Mouse (Mus musculus) forebrain, embryonic 16.5 days (tissue): Measurements from ENCODE around the gene Yod1. TPM values are rescaled to one million over a fixed set of nuclear protein-coding genes. Genes with fewer than 3 reads are reported as not detected.

ENCODE experiments used
- ATAC-seq: fragments of 200-750 bp; cut with Nextera tagmentation; 2 replicates; pipeline ENCODE4 v1.8.0; 2017; ENCODE audit warnings: mild to moderate bottlenecking, moderate library complexity
- H3K27ac ChIP-seq: fragments of 300-500 bp; sonication (generic); 2 replicates; pipeline ENCODE4 v1.5.1; 2014; ENCODE audit warnings: low read length, control low read depth
- H3K27me3 ChIP-seq: fragments of 300-500 bp; sonication (generic); replicated peaks from 2 replicates; pipeline ENCODE4 v1.6.1; 2014; ENCODE audit warnings: low read length; ENCODE audit not compliant: control insufficient read depth, insufficient read depth
- H3K36me3 ChIP-seq: fragments of 300-500 bp; sonication (generic); 2 replicates; pipeline ENCODE4 v1.6.1; 2014; ENCODE audit not compliant: control insufficient read depth, insufficient read depth
- H3K4me1 ChIP-seq: fragments of 300-500 bp; sonication (generic); replicated peaks from 2 replicates; pipeline ENCODE4 v1.6.1; 2014; ENCODE audit warnings: low read length; ENCODE audit not compliant: control insufficient read depth, insufficient read depth
- H3K4me2 ChIP-seq: fragments of 300-500 bp; sonication (generic); 2 replicates; pipeline ENCODE4 v1.6.1; 2014; ENCODE audit warnings: mild to moderate bottlenecking, low read length, control low read depth
- H3K4me3 ChIP-seq: fragments of 300-500 bp; sonication (generic); replicated peaks from 2 replicates; pipeline ENCODE4 v1.5.1; 2014; ENCODE audit warnings: mild to moderate bottlenecking, low read length, control low read depth
- H3K9ac ChIP-seq: fragments of 300-500 bp; sonication (generic); replicated peaks from 2 replicates; pipeline ENCODE4 v1.6.1; 2014; ENCODE audit warnings: low read depth, low read length, control low read depth
- H3K9me3 ChIP-seq: fragments of 300-500 bp; sonication (generic); 2 replicates; pipeline ENCODE4 v1.6.1; 2016; ENCODE audit warnings: low read length; ENCODE audit not compliant: control insufficient read depth
- WGBS: fragments of 180-500 bp; shearing (Covaris S2); extraction: QIAGEN DNeasy Blood & Tissue Kit; methylation state at CpG from one replicate; pipeline ENCODE4 v1.1.7; 2014; 5-methylcytosine and 5-hydroxymethylcytosine counted together
- polyA plus RNA-seq: library from polyadenylated mRNA; unstranded; fragments of >200 nt; fragmentation: Nextera tagmentation; extraction: Ambion mirVana; gene quantifications from 2 replicates; pipeline ENCODE4 v1.2.1, GENCODE M21; 2015

The Yod1 gene
- polyA plus RNA-seq, result 18.1 and 18.7 TPM in 2 replicates

GRCm38 (mm10) chr1:130717291-130717871 is at the start of gene Yod1:
Gene Yod1 (plus strand): TSS chr1:130717327.
- Histone ChIP-seq H3K4me3 (peak within 1 kb of the TSS; percentile 99), H3K9me3 (no peaks in the 10 kb centered on the region), H3K4me1 (peaks cover 23% of the 10 kb centered on the region), H3K36me3 (no peaks in the 10 kb centered on the region), H3K9ac (peak within 1 kb of the TSS; percentile 99), H3K27me3 (no peaks in the 10 kb centered on the region), H3K4me2 (peak within 1 kb of the TSS; percentile 98), H3K27ac (peak within 1 kb of the TSS; percentile 89)
- ATAC-seq, result peak; percentile 67
- under 1% methylated on average over 54 of the region's 54 CpGs for WGBS

DNA sequence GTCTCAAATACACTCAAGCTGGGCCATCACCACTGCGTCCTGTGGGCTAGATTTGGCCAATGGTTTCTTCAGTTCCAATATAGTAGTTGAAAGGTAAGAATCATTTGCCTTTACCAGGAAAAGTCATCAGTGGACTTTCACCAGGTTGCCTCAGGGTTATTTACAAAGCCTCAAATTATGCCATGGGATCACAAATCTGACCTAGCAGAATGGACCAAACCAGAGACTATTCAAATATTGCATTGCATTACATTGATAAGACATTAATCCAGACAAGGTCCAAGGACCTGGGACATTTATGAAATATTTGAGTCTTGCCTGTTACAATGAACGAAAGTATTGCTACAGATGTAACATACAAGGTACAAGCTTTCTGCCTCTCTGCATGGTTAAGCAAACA is 38.6 kb upstream of the Yod1 start:
- 86% methylated on average over 2 of the region's 2 CpGs for WGBS
- Histone ChIP-seq H3K27me3 (no peaks in the 10 kb centered on the region), H3K27ac (no peak overlapping the region), H3K4me2 (no peak overlapping the region), H3K4me1 (no peaks in the 10 kb centered on the region), H3K9ac (no peak overlapping the region), H3K9me3 (no peaks in the 10 kb centered on the region), H3K4me3 (no peak overlapping the region), H3K36me3 (no peaks in the 10 kb centered on the region)
- ATAC-seq, result no peak

GRCm38 (mm10) chr1:130681075-130681474 is 36.1 kb upstream of the Yod1 start:
- H3K27me3 ChIP-seq, result no peaks in the 10 kb centered on the region
- H3K27ac ChIP-seq, result no peak overlapping the region
- no peaks in the 10 kb centered on the region for H3K36me3 ChIP-seq
- WGBS, result 82% methylated on average over 2 of the region's 2 CpGs
- H3K4me1 ChIP-seq, result no peaks in the 10 kb centered on the region
- ATAC-seq, result no peak
- H3K4me3 ChIP-seq, result no peak overlapping the region
- no peak overlapping the region for H3K9ac ChIP-seq
- no peaks in the 10 kb centered on the region for H3K9me3 ChIP-seq
- no peak overlapping the region for H3K4me2 ChIP-seq

DNA sequence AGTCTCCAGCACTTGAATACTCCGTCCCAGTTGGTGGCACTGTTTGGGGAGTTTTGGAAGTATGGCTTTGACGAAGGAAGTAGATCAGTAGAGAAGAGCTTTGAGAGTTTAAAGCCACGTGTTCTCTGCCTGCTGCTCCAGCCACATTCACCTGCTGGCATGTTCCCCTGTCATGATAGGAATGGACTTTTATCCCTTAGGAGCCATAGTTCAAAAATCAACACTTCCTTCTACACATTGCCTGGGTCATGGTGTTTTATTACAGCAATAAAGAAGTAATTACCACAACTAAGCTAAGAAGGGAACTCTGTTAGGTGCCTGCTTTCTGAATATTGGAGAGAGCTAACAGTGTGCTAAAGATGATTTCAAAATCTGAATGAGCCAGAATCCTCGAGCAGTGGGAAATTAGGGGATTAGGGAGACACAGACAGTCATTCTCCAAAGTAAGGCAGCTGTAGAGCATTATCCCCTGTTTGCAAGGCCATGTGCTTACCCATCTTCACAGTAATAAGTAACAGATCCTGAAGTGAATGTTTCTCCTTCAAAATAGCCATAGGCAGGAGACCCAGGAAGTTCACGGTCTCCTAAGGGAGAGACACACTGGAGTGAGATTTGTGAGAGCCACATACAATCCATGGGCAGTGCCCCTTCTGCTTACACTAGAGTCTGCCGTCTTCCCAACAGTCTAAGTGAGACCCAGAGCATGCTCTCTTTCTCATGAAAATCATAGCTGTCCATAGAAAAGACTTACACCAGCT is 35.3 kb upstream of the Yod1 start:
- H3K4me3 ChIP-seq, result no peak overlapping the region
- no peaks in the 10 kb centered on the region for H3K4me1 ChIP-seq
- no peaks in the 10 kb centered on the region for H3K9me3 ChIP-seq
- H3K4me2 ChIP-seq, result no peak overlapping the region
- no peak overlapping the region for H3K9ac ChIP-seq
- H3K36me3 ChIP-seq, result no peaks in the 10 kb centered on the region
- ATAC-seq, result no peak
- 80% methylated on average over 6 of the region's 6 CpGs for WGBS
- H3K27ac ChIP-seq, result no peak overlapping the region
- no peaks in the 10 kb centered on the region for H3K27me3 ChIP-seq

GRCm38 (mm10) chr1:130683905-130684304 is 33.2 kb upstream of the Yod1 start:
- H3K4me3 ChIP-seq, result no peak overlapping the region
- H3K4me1 ChIP-seq, result no peaks in the 10 kb centered on the region
- H3K36me3 ChIP-seq, result no peaks in the 10 kb centered on the region
- H3K9me3 ChIP-seq, result no peaks in the 10 kb centered on the region
- H3K27me3 ChIP-seq, result no peaks in the 10 kb centered on the region
- H3K27ac ChIP-seq, result no peak overlapping the region
- no peak overlapping the region for H3K4me2 ChIP-seq
- 39% methylated on average over 1 of the region's 1 CpGs for WGBS
- ATAC-seq, result no peak
- H3K9ac ChIP-seq, result no peak overlapping the region

DNA sequence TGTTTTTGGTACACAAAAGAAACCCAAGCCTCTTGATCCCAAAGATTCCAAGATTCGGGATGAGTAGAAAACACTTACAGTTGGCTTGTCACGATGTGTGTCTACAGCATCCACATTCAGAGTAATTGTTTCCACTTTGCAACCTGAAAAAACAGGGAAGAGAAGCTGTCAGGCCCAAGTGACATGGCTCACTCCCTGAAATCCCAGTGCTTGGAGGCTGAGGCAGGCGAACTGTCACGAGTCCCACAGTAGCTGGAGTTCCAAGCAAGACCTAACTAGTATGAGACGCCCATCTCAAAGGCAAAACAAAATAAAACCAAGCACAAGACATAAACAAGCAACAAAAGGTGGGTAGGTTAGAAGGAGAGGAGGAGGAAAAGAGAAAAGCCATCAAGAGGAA is 18.5 kb upstream of the Yod1 start:
- Histone ChIP-seq H3K4me3 (no peak overlapping the region), H3K36me3 (peaks cover 45% of the 10 kb centered on the region), H3K9ac (no peak overlapping the region), H3K4me1 (no peaks in the 10 kb centered on the region), H3K27me3 (no peaks in the 10 kb centered on the region), H3K4me2 (no peak overlapping the region), H3K27ac (no peak overlapping the region), H3K9me3 (no peaks in the 10 kb centered on the region)
- 92% methylated on average over 5 of the region's 5 CpGs for WGBS
- ATAC-seq, result no peak

GRCm38 (mm10) chr1:130699937-130700633 is 17.0 kb upstream of the Yod1 start:
- H3K36me3 ChIP-seq, result peaks cover 48% of the 10 kb centered on the region

GRCm38 (mm10) chr1:130701976-130702375 is 15.2 kb upstream of the Yod1 start:
- no peak overlapping the region for H3K27ac ChIP-seq
- no peak overlapping the region for H3K4me2 ChIP-seq
- no peak for ATAC-seq
- peaks cover 49% of the 10 kb centered on the region for H3K36me3 ChIP-seq
- H3K9ac ChIP-seq, result no peak overlapping the region
- no peaks in the 10 kb centered on the region for H3K27me3 ChIP-seq
- H3K9me3 ChIP-seq, result no peaks in the 10 kb centered on the region
- WGBS, result 96% methylated on average over 11 of the region's 11 CpGs
- H3K4me1 ChIP-seq, result no peaks in the 10 kb centered on the region
- H3K4me3 ChIP-seq, result no peak overlapping the region

More at GRCm38 (mm10) chr1:130699937-130700633, 17.0 kb upstream of the Yod1 start:
- no peaks in the 10 kb centered on the region for H3K4me1 ChIP-seq
- H3K27ac ChIP-seq, result no peak overlapping the region
- 89% methylated on average over 10 of the region's 10 CpGs for WGBS
- no peak for ATAC-seq
- H3K4me3 ChIP-seq, result no peak overlapping the region
- H3K9me3 ChIP-seq, result no peaks in the 10 kb centered on the region
- no peak overlapping the region for H3K9ac ChIP-seq
- no peak overlapping the region for H3K4me2 ChIP-seq
- H3K27me3 ChIP-seq, result no peaks in the 10 kb centered on the region

DNA sequence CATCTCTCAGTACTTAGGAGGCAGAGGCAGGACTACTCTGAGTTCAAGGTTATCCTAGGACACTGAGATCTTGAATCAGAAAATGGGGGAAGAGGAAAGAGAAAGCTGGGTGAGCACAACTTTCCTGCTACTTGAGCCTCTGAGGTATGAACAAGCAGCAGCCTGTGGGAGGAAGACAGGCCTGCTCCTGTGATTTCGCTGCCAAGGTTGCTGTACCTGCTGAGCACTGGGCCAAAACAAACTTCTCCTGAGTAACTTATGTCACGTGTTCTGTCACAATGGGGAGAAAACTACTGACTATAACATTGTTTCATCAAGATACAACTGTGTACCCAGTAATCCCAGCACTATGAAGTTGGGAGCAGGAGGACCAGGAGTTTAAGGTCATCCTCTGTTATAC is 13.5 kb upstream of the Yod1 start:
- ATAC-seq, result no peak
- H3K4me2 ChIP-seq, result no peak overlapping the region
- no peak overlapping the region for H3K4me3 ChIP-seq
- no peak overlapping the region for H3K9ac ChIP-seq
- no peaks in the 10 kb centered on the region for H3K9me3 ChIP-seq
- H3K27me3 ChIP-seq, result no peaks in the 10 kb centered on the region
- H3K4me1 ChIP-seq, result no peaks in the 10 kb centered on the region
- no peak overlapping the region for H3K27ac ChIP-seq
- peaks cover 46% of the 10 kb centered on the region for H3K36me3 ChIP-seq
- 75% methylated on average over 2 of the region's 2 CpGs for WGBS
